Mouse (Mus musculus): ENCODE data around the gene Rhbdf1.
A peak's percentile ranks its signal among the peaks of the same experiment; 100 is the strongest.

Gene Rhbdf1

GRCm38 (mm10) chr11:32238093-32238860, 16.2 kb upstream of the Rhbdf1 start:
- peak; percentile 64 to 85 for DNase-seq

GRCm38 (mm10) chr11:32237411-32237795, 15.3 kb upstream of the Rhbdf1 start:
- DNase-seq = no peak

GRCm38 (mm10) chr11:32236712-32237410, 14.8 kb upstream of the Rhbdf1 start:
- peak; percentile 40 to 67 for DNase-seq

DNA sequence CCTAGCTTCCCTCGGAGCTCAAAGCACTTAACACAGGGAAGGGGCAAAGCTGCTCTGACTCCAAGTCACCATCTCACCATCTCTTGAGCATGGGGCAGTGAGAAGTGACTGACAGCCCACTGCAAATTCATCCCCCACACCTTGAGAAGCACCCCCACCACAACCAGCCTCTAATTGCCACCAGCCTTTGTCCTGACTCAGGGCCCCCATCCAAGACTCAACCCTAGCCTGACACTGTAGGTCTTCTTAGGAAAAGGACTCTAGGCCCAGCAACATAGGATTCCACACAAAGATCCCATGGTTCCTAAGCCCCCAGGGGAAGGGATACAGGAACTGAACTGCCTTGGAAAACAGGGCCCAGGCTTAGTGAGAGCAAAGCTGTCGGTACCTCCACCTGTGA, 14.0 kb upstream of the Rhbdf1 start:
- DNase-seq = no peak

- peak; percentile 88 to 89 for DNase-seq
Observed at GRCm38 (mm10) chr11:32235646-32236045, 13.5 kb upstream of the Rhbdf1 start.

- DNase-seq = peak in 1 of 2 experiments; percentile 37
Observed at GRCm38 (mm10) chr11:32234816-32235485, 12.9 kb upstream of the Rhbdf1 start.

- DNase-seq = no peak
Observed at GRCm38 (mm10) chr11:32233895-32234294, 11.8 kb upstream of the Rhbdf1 start.

DNA sequence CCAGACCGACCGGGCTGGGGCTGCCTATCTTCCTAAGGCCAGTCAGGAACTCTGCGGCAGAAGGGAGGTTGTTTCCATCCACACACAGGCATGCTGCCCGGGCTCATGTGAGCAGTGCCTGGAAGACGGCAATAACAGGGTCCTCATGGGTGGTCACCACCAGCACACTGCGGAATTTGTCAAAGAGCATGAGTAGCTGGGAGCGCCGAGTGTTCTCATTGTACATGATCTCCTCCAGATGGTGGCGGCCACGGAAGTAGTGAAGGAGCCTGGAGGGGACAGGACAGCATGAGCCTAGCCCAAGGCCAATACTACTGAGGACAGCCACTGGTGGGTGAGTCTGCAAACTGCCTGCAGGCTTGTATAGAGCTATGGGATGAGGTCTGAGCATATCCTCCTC, 10.7 kb upstream of the Rhbdf1 start:
- no peak for DNase-seq

- no peak for DNase-seq
Observed at GRCm38 (mm10) chr11:32231125-32231524, 9.0 kb upstream of the Rhbdf1 start.

DNA sequence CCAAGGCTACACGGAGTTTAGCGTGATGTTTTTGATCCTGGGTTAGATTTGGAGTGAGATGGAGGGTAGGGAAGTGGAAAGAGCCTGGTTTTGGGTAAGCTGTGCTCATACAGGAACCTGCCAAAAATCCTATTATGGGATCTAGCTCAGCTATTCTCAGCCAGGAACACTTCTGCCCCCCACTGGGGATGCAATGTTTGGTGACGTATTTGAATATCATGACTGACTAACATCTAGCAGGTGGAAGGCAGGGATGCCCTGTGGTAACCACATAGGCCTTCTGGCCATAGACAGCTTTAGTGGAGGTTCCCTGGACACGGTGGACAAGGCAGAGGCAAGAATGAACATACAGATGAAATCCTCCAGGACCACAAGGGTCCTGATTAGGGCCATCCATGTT, 8.1 kb upstream of the Rhbdf1 start:
- no peak for DNase-seq

DNA sequence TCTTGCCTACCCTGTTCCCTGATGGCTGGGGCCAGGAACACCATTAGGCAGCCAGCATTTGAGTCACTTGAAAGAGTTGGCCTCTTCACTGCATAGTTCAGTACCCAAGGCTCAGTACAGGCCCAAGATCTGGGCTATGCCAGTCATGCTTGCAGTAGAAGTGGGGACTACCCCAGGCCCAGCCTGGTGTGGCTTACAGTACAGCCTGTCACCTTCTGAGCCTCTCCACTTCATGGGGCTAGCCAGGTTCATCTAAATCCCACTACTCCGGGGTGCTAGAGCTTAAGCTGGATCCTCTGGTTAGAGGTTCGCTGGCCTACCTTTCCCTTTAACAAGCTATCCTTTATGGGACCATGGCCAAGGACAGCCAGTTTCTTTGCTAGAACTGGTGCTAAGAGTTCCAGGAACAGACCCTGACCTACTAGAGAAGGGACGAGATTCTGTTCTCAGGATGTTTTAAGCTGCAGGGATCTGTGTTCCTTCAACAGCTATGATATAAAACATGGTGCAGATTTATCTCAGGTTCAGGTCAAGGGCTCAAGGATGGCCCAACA, 6.3 kb upstream of the Rhbdf1 start:
- no peak for DNase-seq

DNA sequence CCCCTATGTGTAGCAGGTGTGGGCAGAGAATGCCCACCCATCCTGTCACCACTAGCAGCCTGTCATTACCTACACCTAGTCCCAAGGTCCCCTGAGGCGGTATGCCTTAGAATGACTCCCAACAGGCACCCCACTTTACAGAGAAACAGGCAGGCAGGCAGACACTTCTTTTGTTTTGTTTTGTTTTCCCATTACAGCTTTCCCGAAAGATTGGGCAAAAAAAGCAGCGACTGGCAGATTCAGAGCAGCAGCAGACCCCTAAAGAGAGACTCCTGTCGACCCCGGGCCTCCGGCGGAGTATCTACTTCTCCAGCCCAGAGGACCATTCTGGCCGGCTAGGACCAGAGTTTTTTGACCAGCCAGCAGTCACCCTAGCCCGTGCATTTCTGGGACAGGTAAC, 5.5 kb upstream of the Rhbdf1 start:
- DNase-seq = no peak

DNA sequence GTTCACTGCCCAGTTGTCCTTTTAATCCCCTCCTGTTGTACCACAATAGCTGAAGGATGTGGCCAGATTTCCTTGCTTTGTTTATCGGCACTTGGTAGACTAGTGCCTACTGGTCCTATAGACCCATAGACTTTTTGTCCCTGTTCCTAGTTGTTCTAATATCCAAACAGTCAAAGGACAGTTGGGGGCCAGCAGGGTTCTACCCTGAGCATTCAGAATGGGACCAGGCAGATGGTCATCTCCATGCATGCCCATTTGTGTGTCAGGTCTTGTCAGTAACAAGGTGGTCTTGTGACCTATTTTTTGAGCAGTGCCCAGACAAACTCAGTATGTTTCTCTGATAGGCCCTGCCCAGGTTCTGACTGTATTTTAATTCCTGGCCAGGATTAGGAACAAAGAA, 4.9 kb upstream of the Rhbdf1 start:
- DNase-seq = no peak

DNA sequence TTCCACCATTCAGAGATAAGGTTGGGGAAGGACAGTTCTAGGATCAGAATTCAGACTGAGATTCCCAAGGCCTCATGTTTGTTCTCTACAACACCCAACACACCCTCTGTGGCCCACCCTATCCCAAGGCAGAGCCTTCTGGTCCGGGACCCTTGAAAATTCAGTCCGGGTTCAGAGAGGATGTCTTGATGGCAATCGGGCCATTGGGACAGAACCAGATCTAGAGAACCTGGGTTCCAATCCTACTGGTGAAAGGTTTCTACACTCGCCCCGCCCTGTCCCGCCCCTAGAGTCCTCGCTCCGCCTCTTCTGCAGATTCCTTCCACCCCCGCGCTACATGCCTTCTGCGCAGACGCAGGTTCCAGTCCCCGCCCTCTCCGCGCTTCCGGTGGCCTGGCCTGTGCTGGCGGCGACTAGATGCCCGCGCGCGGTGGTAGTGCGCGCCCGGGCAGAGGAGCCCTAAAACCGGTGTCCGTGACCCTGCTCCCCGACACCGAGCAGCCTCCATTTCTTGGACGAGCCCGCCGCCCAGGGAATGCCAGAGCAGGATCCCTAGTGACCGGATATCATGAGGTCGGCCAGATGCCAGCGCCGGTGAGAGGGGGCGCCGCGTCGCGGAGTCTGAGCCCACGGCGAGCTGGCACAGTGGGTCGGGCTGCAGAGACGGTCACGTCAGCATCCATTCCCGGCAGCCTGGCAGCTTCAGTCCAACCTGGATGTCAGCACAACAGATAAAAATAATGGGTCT, 4.2 kb upstream of the Rhbdf1 start, which contains the start of gene Mpg:
Gene Mpg (plus strand): TSS at position 382 of the 748 bp plus-strand sequence.
- DNase-seq = peak; percentile 87

DNA sequence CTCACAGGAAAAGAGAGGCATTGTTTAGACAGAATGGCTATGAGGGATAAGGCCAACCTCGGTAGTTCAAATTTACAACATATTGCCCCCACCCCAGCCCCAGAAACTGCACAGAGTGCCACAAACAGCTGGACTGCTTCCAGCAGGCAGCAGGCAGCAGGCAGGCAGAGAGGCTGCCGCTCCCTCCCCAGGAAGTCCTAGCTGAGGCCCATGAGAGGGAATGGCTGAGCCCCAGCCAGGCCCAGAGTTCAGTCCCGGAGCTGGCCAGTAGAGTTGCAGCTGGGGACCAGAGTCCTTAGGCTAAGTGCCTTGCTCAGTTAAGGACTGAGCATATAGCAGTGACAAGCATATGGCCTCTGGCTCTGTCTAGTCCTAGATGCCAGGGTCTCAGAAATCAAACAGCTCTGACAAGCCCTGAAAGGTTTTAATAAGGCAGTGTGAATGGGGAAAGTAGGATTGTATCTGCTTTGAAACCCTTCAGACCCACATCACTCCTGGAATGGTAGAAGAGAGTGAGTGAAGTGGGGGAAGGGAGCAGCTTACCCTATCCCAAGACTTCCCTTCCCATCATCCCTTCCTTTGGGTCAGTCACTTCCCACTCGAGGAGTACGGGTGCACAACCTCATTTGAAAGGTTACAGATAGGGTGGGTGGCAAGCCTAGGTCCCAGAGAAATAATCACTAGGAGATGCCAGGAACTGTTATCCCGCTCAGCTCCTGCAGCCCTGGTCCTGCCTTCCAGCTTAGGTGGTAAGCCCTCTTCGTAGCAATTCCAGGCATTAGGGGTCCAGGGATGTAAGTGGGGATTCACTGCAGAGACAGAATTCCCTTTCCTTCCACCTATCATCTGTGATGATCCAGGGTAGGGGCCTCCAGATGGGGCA, 3.4 kb upstream of the Rhbdf1 start:
- DNase-seq = no peak

DNA sequence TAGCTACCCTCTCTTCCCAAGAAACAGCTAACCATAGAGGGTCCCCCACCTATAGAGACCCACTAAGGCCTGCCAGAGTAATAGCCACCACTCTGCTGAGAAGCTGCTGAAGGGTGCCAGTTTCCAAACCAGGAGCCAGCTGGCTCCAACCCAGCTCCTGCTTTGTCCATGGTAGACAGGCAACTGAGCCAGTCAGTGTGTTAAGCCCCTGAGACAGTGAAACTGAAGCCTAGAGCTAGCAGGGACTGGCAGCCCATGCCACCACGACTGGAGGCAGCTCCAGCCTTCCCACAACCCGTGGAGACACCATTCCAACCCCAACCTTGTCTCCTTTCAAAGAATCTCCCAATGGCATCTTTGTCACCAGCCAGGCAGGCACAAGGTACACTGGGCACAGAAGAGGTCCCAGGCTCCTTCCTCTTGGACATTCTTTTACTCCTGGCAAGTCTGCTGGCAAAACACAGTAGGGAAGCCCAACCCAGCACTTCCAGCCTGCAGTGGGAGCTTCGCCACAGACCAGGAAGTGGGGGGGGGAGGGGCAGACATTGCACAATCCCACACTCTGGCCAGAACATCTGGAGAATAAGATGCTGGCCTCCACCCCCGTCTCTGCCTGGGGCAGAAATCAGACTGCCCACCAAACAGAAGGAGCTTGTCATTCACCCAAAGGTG, 2.5 kb upstream of the Rhbdf1 start:
- peak; percentile 77 to 80 for DNase-seq

GRCm38 (mm10) chr11:32223297-32223967, 1.3 kb upstream of the Rhbdf1 start:
- DNase-seq = no peak

GRCm38 (mm10) chr11:32222570-32223194, 582 bp upstream of the Rhbdf1 start:
- DNase-seq = peak; percentile 54 to 55

- peak in 1 of 2 experiments; percentile 86 for DNase-seq
Observed at GRCm38 (mm10) chr11:32221225-32221950, 712 bp downstream of the Rhbdf1 start.

Data from kidney, adult 8-10 months (tissue).